Mouse (Mus musculus) Patski (cell line): ENCODE data around the gene Prodh2. TPM values are rescaled to one million over a fixed set of nuclear protein-coding genes. Genes with fewer than 3 reads are reported as not detected.

Source experiments
- ATAC-seq: fragments of 100-300 bp; one replicate; pipeline ENCODE4 v1.8.0; 2021
- CTCF ChIA-PET: fragments of 350-600 bp; sonication (Branson Sonifier 250); formaldehyde crosslinking; loops from one replicate; lab custom pipeline; 2022; ENCODE audit warnings: inconsistent platforms; lab: Charles Lee
- POLR2A ChIA-PET: fragments of 350-600 bp; sonication (Branson Sonifier 250); formaldehyde crosslinking; loops from one replicate; lab custom pipeline; 2022; ENCODE audit warnings: antibody characterized with exemption, inconsistent platforms; lab: Charles Lee
- DNase-seq: peaks from one replicate; pipeline ENCODE4 v3.0.0-alpha.2; 2011; ENCODE audit warnings: low read depth, low spot score
- H3K27me3 ChIP-seq: fragments of 371-371 bp; one replicate; pipeline ENCODE4 v1.5.1; 2021
- CTCF ChIP-seq: fragments of 100-300 bp; IDR thresholded peaks from one replicate; pipeline ENCODE4 v1.5.1; 2021
- in situ Hi-C: fragments of 300-500 bp; cut with MboI; formaldehyde crosslinking; loops from 3 replicates; pipeline ENCODE4 v1.11.1; 2018; ENCODE audit warnings: low pct_unique_long_range_greater_than_20kb, mixed read lengths
- polyA plus RNA-seq: library from polyadenylated mRNA; unstranded; gene quantifications from one replicate; pipeline ENCODE4 v1.2.3, GENCODE M21; 2021

Gene Prodh2
- polyA plus RNA-seq, 1 experiment from 2014 or later, result 0.05 TPM

DNA sequence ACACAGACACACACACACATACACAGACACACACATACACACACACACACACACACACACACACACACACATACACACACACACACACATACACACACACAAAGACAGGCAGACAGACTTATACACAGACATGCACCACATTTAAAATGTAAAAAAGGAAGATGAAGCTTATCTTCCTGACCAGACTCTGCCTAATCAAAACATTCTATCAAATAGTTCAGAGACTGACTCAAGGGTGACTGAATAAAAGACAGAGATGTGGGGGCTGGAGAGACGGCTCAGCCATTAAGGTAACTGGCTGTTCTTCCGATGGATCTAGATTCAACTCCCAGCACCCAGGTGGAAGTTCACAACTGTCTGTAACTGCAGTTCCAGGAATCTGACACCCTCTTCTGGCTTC lies 50.9 kb downstream of the Prodh2 start:
- CTCF ChIA-PET, result no interaction called here
- no peak for ATAC-seq
- no peak for DNase-seq
- in situ Hi-C loops, result no loop called here
- POLR2A ChIA-PET, result no interaction called here
- TF ChIP-seq CTCF, result no peak
- H3K27me3 ChIP-seq, result no peaks in the 10 kb centered on the region

DNA sequence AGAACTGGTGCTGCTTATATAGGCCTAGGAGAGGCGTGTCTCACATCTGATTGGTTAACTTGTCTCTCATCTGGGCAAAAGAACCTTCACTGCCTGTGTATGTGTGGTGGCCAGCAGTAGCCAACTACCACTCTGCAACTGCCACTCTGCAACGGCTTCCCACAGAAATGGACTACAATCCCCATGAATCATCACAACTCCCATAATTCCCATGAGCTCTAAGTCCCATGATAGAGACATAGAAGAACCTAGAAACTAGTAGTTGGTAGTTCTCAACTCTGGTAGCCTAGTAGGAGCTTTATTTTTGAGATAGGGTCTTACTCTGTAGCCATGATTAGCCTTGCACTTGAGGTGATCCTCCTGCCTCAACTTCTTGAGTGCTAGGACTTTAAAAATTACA lies 56.5 kb downstream of the Prodh2 start:
- no peak for TF ChIP-seq CTCF
- CTCF ChIA-PET, result no interaction called here
- ATAC-seq (no peak), DNase-seq (no peak)
- no peaks in the 10 kb centered on the region for H3K27me3 ChIP-seq
- POLR2A ChIA-PET, result no interaction called here
- in situ Hi-C loops, result loop anchor here (5.0 to 10.0 kb wide), 2 partner anchors 58 to 1725 kb away; partner anchors contain the start of genes Ech1 and Prodh2

DNA sequence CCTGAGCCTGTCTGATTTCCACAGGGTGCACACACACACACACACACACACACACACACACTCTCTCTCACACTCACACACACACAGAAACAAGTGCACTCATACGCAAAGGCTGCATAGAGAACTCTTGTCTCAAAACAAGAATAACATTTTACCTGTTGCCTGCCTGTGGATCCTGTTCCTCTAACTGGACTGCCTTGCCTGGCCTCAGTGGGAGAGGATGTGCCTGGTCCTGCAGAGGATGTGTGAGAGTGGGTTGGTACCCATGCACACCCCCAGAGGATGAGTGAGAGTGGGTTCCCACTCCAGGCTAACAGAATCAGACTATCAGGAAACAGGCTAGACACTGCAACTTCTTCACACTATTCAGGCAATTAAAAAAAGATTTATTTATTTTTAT lies 57.2 kb downstream of the Prodh2 start:
- no peak for DNase-seq
- ChIA-PET CTCF (interaction anchor here (1.3 kb wide), 1 partner anchor 21 kb away, joined by 5 read pairs; no protein-coding TSS in a partner anchor), POLR2A (interaction anchor here (0.6 kb wide), 2 partner anchors 59 to 60 kb away, joined by 3 read pairs; no protein-coding TSS in a partner anchor)
- no peak for TF ChIP-seq CTCF
- H3K27me3 ChIP-seq, result no peaks in the 10 kb centered on the region
- in situ Hi-C loops, result loop anchor here (10.0 kb wide), 1 partner anchor 1726 kb away; the partner anchor contains the start of gene Ech1
- no peak for ATAC-seq

DNA sequence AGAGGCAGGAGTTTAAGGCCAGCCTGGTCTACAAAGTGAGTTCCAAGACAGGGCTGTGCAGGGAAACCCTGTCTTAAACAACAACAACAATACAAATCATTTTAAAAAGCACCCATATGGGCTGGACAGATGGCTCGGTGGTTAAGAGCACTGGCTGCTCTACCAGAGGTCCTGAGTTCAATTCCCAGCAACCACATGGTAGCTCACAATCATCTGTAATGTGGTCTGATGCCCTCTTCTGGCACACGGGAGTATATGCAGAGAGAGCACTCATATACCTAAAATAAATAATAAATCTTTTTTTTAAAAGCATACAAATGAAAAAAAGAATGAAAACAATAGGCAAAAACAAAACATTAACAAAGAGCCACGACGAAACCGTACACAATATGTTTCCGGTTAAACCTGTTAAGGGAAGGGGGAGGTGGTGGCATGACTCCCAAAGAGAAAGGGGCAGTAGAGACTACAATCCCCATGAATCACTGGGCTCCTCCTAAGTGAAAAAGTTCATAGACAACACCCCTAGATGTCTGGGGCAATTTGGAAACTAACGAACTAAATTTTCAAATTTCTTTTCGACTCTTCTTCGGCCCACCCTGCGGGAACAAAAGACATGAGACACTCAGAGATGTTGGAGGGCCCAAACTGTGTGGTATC lies 58.2 kb downstream of the Prodh2 start:
- in situ Hi-C loops, result loop anchor here (10.0 kb wide), 1 partner anchor 1727 kb away; the partner anchor contains the start of gene Ech1
- no peak for TF ChIP-seq CTCF
- no peaks in the 10 kb centered on the region for H3K27me3 ChIP-seq
- DNase-seq, result no peak
- POLR2A ChIA-PET, result interaction anchor here (0.6 kb wide), 1 partner anchor 60 kb away, joined by 3 read pairs; no protein-coding TSS in a partner anchor
- CTCF ChIA-PET, result interaction anchor here (0.7 to 1.3 kb wide), 2 partner anchors 22 to 59 kb away, joined by 3 to 5 read pairs; no protein-coding TSS in a partner anchor
- peak; percentile 49 for ATAC-seq

DNA sequence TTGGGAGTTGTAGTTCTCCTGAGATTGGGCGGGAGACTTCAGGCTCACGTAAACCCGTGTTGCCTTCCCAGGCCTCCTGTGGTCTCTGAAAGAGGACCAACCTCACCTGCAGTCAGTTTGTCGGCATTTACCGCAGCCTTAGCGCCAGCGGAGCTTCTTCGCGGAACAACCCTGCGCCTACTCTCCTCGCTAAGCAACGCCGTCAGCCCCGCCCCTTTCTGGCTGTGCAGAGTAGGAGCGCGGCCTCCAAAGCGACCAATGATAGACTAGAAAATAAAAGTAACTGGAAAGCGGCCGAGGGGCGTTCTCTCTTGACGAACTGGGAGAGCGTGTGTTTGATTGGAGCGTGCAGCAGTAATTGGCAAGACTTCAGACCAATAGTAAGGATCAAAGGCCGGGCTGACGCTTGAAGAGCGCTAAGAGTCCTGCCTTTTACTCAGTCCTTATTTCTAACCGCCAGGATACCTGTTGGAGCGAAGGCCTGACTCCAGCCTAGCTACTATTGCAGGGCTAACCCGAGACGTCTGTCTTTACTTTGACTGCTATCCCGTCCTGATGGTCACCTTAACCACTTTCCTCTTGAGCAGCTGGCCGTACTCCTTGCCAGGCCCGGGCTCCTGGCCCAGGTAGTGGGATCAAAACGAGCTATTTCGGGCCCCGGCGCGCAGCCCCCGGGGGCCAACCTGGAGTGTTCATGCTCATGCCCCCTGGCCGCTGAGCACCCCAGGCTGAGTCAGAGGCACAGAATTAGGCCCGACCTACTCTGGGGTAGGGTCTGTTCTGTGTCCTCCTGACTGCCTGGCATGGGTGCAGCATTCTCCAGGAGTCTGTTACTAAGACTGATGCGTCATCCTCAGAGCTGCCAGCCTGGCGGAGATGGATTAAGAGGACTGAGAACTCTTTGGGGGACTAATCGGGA lies 58.9 kb downstream of the Prodh2 start, which contains the start of the genes Hspb6 and Proser3:
Gene Hspb6, plus strand, starts transcription at position 77 of the 919 bp plus-strand sequence.
Gene Proser3, minus strand, starts transcription at position 198 of the 919 bp plus-strand sequence.
- in situ Hi-C loops, result loop anchor here (10.0 kb wide), 1 partner anchor 1728 kb away; the partner anchor contains the start of gene Ech1
- CTCF ChIA-PET, result interaction anchor here (0.8 to 1.8 kb wide), 4 partner anchors 16 to 61 kb away, joined by 3 to 6 read pairs (median 6); no protein-coding TSS in a partner anchor
- ATAC-seq, result peak; percentile 97

DNA sequence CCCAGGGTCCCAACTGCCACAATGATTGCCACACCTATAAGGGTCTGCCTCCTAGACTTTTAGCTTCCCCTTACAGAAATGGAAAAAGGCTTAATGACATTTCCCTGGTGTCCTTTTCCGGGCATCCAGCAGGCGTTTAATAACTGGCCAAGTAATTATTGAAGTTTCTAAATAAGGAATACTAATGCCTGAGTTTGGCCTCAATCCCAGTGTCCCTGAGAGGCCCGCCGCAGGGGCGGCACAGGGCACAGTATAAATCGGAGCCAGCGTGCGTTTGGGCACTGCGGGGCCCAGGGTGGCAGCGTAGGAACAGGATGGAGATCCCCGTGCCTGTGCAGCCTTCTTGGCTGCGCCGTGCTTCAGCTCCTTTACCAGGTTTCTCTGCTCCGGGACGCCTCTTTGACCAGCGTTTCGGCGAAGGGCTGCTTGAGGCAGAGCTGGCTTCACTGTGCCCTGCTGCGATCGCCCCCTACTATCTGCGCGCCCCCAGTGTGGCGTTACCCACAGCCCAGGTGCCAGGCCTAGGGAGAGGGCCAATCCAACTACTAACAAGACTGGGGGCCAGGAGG lies 59.7 kb downstream of the Prodh2 start:
- ChIA-PET CTCF (interaction anchor here (0.8 to 1.8 kb wide), 3 partner anchors 16 to 62 kb away, joined by 3 to 6 read pairs (median 6); no protein-coding TSS in a partner anchor), POLR2A (interaction anchor here (0.7 to 1.0 kb wide), 3 partner anchors 10 to 32 kb away, joined by 3 read pairs; partner anchors contain the start of genes Gm49396 and U2af1l4)
- in situ Hi-C loops, result loop anchor here (10.0 kb wide), 1 partner anchor 1728 kb away; the partner anchor contains the start of gene Ech1
- no peak for ATAC-seq
- DNase-seq, result no peak
- H3K27me3 ChIP-seq, result no peaks in the 10 kb centered on the region
- TF ChIP-seq CTCF, result no peak

More for the DNA sequence above, 58.9 kb downstream of the Prodh2 start, which contains the start of the genes Hspb6 and Proser3:
- H3K27me3 ChIP-seq, result no peaks in the 10 kb centered on the region
- DNase-seq, result peak; percentile 94
- POLR2A ChIA-PET, result interaction anchor here (0.7 to 1.0 kb wide), 3 partner anchors 10 to 33 kb away, joined by 3 read pairs; partner anchors contain the start of genes Gm49396 and U2af1l4
- TF ChIP-seq CTCF, result no peak

DNA sequence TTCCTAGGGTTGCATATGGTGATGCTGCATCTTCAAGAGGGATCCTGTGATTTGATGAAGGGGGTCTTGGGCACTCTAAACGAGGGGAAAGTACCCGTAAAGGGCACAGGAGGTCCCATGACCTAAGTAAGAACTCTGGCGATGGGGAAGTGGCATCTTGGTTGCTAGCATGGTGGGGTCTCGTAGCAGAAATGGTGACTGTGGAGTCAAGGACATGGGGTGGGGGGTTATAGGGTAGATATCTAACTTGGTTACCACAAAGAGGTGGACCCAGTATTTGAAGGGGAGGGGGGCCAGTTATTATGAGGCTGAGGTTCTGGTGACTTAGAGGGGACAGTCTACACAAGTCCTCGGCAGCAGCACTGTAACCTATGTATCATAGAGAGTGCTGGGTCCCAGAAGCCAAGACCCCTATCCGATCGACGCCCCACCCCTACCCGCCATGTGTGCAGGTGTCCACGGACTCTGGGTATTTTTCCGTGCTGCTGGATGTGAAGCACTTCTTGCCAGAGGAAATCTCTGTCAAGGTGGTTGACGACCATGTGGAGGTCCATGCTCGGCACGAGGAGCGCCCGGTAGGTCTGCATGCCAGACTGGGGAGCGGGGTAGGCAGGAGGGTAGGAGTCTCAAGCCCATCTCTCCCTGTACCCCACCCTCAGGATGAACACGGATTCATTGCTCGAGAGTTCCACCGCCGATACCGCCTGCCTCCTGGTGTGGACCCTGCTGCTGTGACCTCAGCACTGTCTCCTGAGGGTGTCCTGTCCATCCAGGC lies 60.6 kb downstream of the Prodh2 start:
- ChIA-PET CTCF (interaction anchor here (1.8 kb wide), 1 partner anchor 18 kb away, joined by 6 read pairs; no protein-coding TSS in a partner anchor), POLR2A (no interaction called here)
- ATAC-seq (no peak), DNase-seq (no peak)
- TF ChIP-seq CTCF, result no peak
- in situ Hi-C loops, result loop anchor here (10.0 kb wide), 1 partner anchor 1729 kb away; the partner anchor contains the start of gene Ech1
- H3K27me3 ChIP-seq, result no peaks in the 10 kb centered on the region

DNA sequence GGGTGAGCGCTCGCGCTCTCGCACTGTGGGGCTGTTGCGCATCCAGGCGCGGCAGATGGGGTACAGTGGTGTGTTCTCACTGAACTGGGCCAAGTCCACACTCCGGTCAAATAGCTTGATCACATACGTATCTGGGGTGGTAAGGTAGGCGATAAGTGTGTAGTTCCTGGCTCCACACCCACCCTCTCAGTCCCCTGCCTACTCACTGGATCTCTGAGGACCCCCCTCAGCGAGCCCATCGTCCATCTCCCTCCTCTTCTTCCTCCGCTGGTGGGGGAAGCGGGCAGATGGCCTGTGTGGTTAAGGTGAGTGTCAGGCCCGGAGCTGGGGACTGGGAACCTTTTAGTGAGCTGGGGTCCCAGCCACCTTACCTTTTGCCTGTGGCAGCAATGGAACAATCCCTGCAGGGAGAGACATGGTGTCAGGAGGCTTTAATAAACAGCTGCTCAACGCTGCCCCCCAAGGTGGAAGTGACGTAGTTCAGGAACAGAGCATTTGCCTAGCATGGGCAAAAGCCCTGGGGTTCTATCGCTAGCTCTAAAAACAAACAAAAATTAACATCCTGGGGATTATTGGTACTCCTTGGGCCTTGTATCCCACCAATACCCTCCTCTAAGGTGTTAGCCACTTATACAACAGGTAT lies 63.6 kb downstream of the Prodh2 start:
- DNase-seq, result no peak
- CTCF ChIA-PET, result interaction anchor here (1.8 kb wide), 1 partner anchor 17 kb away, joined by 5 read pairs; no protein-coding TSS in a partner anchor
- POLR2A ChIA-PET, result interaction anchor here (1.2 to 1.3 kb wide), 2 partner anchors 19 to 31 kb away, joined by 3 to 5 read pairs; partner anchors contain the start of gene Kmt2b
- no peak for ATAC-seq
- no peaks in the 10 kb centered on the region for H3K27me3 ChIP-seq
- TF ChIP-seq CTCF, result no peak
- in situ Hi-C loops, result loop anchor here (10.0 kb wide), 1 partner anchor 1732 kb away; the partner anchor contains the start of gene Ech1
